Mouse (Mus musculus): ENCODE results near the gene Gdf15.

Gene Gdf15

GRCm38 (mm10) chr8:70657214-70657613 lies 25.0 kb upstream of the Gdf15 start:
- no peak for DNase-seq (ENCODE audit: low read depth, low spot score)

GRCm38 (mm10) chr8:70656193-70656790 lies 24.0 kb upstream of the Gdf15 start:
- DNase-seq (ENCODE audit: low read depth, low spot score): no peak

GRCm38 (mm10) chr8:70655469-70655868 lies 23.2 kb upstream of the Gdf15 start:
- no peak for DNase-seq (ENCODE audit: low read depth, low spot score)

GRCm38 (mm10) chr8:70654121-70654520 lies 21.9 kb upstream of the Gdf15 start:
- DNase-seq (ENCODE audit: low read depth, low spot score): no peak

GRCm38 (mm10) chr8:70653226-70653625 lies 21.0 kb upstream of the Gdf15 start:
- peak; percentile 74 for DNase-seq (ENCODE audit: low read depth, low spot score)

GRCm38 (mm10) chr8:70650351-70650750 lies 18.1 kb upstream of the Gdf15 start:
- DNase-seq (ENCODE audit: low read depth, low spot score): no peak

GRCm38 (mm10) chr8:70649324-70649723 lies 17.1 kb upstream of the Gdf15 start:
- DNase-seq (ENCODE audit: low read depth, low spot score): no peak

- DNase-seq (ENCODE audit: low read depth, low spot score): no peak
Observed at GRCm38 (mm10) chr8:70648921-70649320, 16.7 kb upstream of the Gdf15 start.

GRCm38 (mm10) chr8:70648164-70648442 lies 15.8 kb upstream of the Gdf15 start:
- DNase-seq (ENCODE audit: low read depth, low spot score): no peak

GRCm38 (mm10) chr8:70647343-70648163 lies 15.3 kb upstream of the Gdf15 start:
- no peak for DNase-seq (ENCODE audit: low read depth, low spot score)

GRCm38 (mm10) chr8:70646775-70647174 lies 14.5 kb upstream of the Gdf15 start:
- no peak for DNase-seq (ENCODE audit: low read depth, low spot score)

GRCm38 (mm10) chr8:70646369-70646768 lies 14.1 kb upstream of the Gdf15 start:
- no peak for DNase-seq (ENCODE audit: low read depth, low spot score)

- no peak for DNase-seq (ENCODE audit: low read depth, low spot score)
Observed at GRCm38 (mm10) chr8:70645501-70646224, 13.4 kb upstream of the Gdf15 start.

GRCm38 (mm10) chr8:70644065-70644464 lies 11.8 kb upstream of the Gdf15 start:
- peak; percentile 33 for DNase-seq (ENCODE audit: low read depth, low spot score)

- DNase-seq (ENCODE audit: low read depth, low spot score): no peak
Observed at GRCm38 (mm10) chr8:70643019-70643418, 10.8 kb upstream of the Gdf15 start.

- DNase-seq (ENCODE audit: low read depth, low spot score): no peak
Observed at GRCm38 (mm10) chr8:70638752-70639151, 6.5 kb upstream of the Gdf15 start.

- no peak for DNase-seq (ENCODE audit: low read depth, low spot score)
Observed at GRCm38 (mm10) chr8:70636838-70637237, 4.6 kb upstream of the Gdf15 start.

GRCm38 (mm10) chr8:70635527-70635926 lies 3.3 kb upstream of the Gdf15 start:
- no peak for DNase-seq (ENCODE audit: low read depth, low spot score)

GRCm38 (mm10) chr8:70634066-70634465 lies 1.8 kb upstream of the Gdf15 start:
- DNase-seq (ENCODE audit: low read depth, low spot score): no peak

- DNase-seq (ENCODE audit: low read depth, low spot score): no peak
Observed at GRCm38 (mm10) chr8:70631436-70631835, 820 bp downstream of the Gdf15 start.

GRCm38 (mm10) chr8:70630532-70631381 lies 1.5 kb downstream of the Gdf15 start:
- peak; percentile 35 for DNase-seq (ENCODE audit: low read depth, low spot score)

Data from CD4-positive helper T cell, adult 2 months (primary cell).